Mouse (Mus musculus): ENCODE data around the gene Slc35g1.

DNA sequence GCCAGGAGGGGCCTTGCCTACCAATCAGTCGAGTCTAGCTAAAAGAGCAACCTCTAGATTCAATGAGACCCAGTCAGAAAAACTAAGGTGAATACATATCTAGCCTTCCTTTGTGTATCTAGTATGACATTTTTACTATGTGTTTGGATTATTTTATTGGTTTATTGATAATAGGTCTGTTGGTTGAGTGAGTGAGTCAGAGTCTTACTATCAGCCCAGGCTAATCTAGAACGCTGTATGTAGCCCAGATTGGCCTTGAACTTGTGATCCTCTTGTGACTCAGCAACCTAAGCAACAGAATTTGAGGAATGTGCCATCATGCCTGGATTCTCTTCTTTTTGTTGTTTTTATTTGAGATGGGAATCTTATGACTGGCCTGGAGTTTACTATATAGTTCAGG lies 44.6 kb upstream of the Slc35g1 start:
- TF ChIP-seq CTCF (IDR thresholded peaks at IDR 0.05; ENCODE audit: extremely low read depth, insufficient read depth, insufficient read length, insufficient replicate concordance) (no peak), POLR2A (IDR thresholded peaks at IDR 0.05; ENCODE audit: low read depth, low read length) (no peak)
